Comparison of ENCODE assay signal across 36 mouse cellular contexts in the genomic region with DNA sequence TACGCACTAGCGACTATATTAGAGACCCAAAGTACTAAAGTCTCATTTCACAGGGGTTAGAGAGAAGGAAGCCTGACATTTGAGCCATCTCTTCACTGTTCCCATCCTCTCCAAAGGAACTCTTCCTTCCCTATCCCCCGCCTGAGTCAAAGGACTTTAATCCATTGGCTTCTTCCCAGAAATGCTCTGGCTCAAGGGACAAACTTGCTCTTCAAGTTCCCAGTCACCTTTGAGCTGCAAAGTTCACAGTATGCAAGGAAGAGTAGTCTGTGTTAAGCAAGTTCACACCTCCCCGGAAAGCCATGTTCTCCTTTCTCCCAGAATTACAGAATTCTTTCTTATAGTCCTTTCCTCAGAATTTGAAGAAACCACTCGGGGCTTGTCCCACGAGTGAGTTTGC. TPM values are rescaled to one million over a fixed set of nuclear protein-coding genes. Genes with fewer than 3 reads are reported as not detected.
DNase-seq lines count a peak whose midpoint lies in the region; ATAC-seq and TF ChIP-seq lines count a peak whose summit lies in the region.
"Had no signal": no experiment of that assay in that cellular context is flagged by ENCODE, and none has a peak within 500 bp of the region (broad histone marks: within the 10 kb centered on the region; RNA-seq: fewer than 3 reads in every experiment).

No protein-coding gene starts in this region.

- peaks cover 25% of the 10 kb centered on the region for H3K4me1 ChIP-seq in kidney, adult 2 months (ENCODE audit: control insufficient read depth, insufficient read depth, low read length)
- H3K4me1 ChIP-seq in midbrain, embryonic 16.5 days (ENCODE audit: control insufficient read depth, insufficient read depth, low read length) = no peaks in the 10 kb centered on the region
- H3K4me1 ChIP-seq: heart, embryonic 15.5 days; hindbrain, embryonic 12.5 days; liver, embryonic 13.5 days; midbrain, embryonic 13.5 days had no signal

- no peak for TF ChIP-seq POLR2A in kidney, adult 2 months (IDR thresholded peaks at IDR 0.05; ENCODE audit: low read depth, low read length)

- H3K27ac ChIP-seq in gastrocnemius, adult 2 months = peak overlapping the region; percentile 49; the same call in 1 of the 2 replicates
- H3K27ac ChIP-seq in kidney, adult 2 months (ENCODE audit: insufficient read depth, low read depth, low read length) = peak overlapping the region; percentile 21
- H3K27ac ChIP-seq in midbrain, embryonic 16.5 days (ENCODE audit: low read length) = no peak overlapping the region
- H3K27ac ChIP-seq: heart, embryonic 15.5 days; hindbrain, embryonic 12.5 days; hindbrain, postnatal 0 days; limb, embryonic 15.5 days; liver, embryonic 13.5 days; midbrain, embryonic 13.5 days had no signal

- 54% methylated on average over 6 of the region's 6 CpGs for WGBS in kidney, adult 2 months
- WGBS in midbrain, embryonic 16.5 days = 86% methylated on average over 6 of the region's 6 CpGs

- no peak for ATAC-seq in midbrain, embryonic 16.5 days
- ATAC-seq: activated CD4-positive, CD25-positive, alpha-beta regulatory T cell, adult 4 months; forebrain, embryonic 14.5 days; hindbrain, postnatal 0 days; lung, postnatal 0 days; midbrain, embryonic 13.5 days had no signal

- no peaks in the 10 kb centered on the region; the same call in 1 of the 2 replicates for H3K36me3 ChIP-seq in kidney, adult 2 months (ENCODE audit: control insufficient read depth, insufficient read depth, low read length)
- H3K36me3 ChIP-seq in midbrain, embryonic 16.5 days (ENCODE audit: control insufficient read depth, insufficient read depth, low read length) = no peaks in the 10 kb centered on the region
- H3K36me3 ChIP-seq: heart, embryonic 15.5 days; hindbrain, embryonic 12.5 days; liver, embryonic 13.5 days; midbrain, embryonic 13.5 days had no signal

- intact Hi-C loops in gastrocnemius, adult 2 months (cut with DNase I) = no loop called here

- H3K4me3 ChIP-seq in gastrocnemius, adult 2 months = no peak overlapping the region
- H3K4me3 ChIP-seq in kidney, adult 2 months (ENCODE audit: insufficient read depth, low read depth, low read length) = no peak overlapping the region
- no peak overlapping the region for H3K4me3 ChIP-seq in midbrain, embryonic 16.5 days (ENCODE audit: low read depth, low read length)
- H3K4me3 ChIP-seq: heart, embryonic 15.5 days; hindbrain, embryonic 12.5 days; limb, embryonic 15.5 days; liver, embryonic 13.5 days; midbrain, embryonic 13.5 days had no signal

- H3K27me3 ChIP-seq in kidney, adult 2 months (replicated peaks; ENCODE audit: control insufficient read depth, insufficient read depth, low read length) = no peaks in the 10 kb centered on the region
- H3K27me3 ChIP-seq in midbrain, embryonic 16.5 days (ENCODE audit: control insufficient read depth, insufficient read depth, low read depth, low read length) = no peaks in the 10 kb centered on the region
- H3K27me3 ChIP-seq: CH12.LX; heart, embryonic 15.5 days; hindbrain, embryonic 12.5 days; limb, embryonic 15.5 days; liver, embryonic 13.5 days; midbrain, embryonic 13.5 days had no signal

- no peak for TF ChIP-seq CTCF in gastrocnemius, adult 2 months (IDR thresholded peaks at IDR 0.05)
- no peak for TF ChIP-seq CTCF in kidney, adult 2 months (conservative IDR thresholded peaks at IDR 0.05; ENCODE audit: insufficient read depth, insufficient read length, low read depth, low read length)

- DNase-seq in gastrocnemius, adult 2 months = no peak
- no peak for DNase-seq in gastrocnemius, postnatal 10 days
- DNase-seq in kidney, adult 2 months = peak; percentile 89
- DNase-seq in kidney, adult 18-20 months = no peak
- DNase-seq in adipocyte (ENCODE audit: low spot score) = peak; percentile 14
- peak; percentile 44 to 86 for DNase-seq in kidney, postnatal 36 days
- DNase-seq: adrenal gland, adult 8-10 months; cerebellum, adult 8-10 months; cerebellum, postnatal 25 days; gastrocnemius, postnatal 36 days; layer of hippocampus, postnatal 36 days; left cerebral cortex, postnatal 4 days; liver, embryonic 13.5 days; lung, adult 18-20 months; lung, postnatal 4 days had no signal

- no peaks in the 10 kb centered on the region for H3K9me3 ChIP-seq in midbrain, embryonic 16.5 days (replicated peaks; ENCODE audit: control insufficient read depth, low read length, poor library complexity, severe bottlenecking)
- H3K9me3 ChIP-seq: heart, embryonic 15.5 days; hindbrain, embryonic 12.5 days; limb, embryonic 15.5 days; liver, embryonic 13.5 days; midbrain, embryonic 13.5 days had no signal

- H3K9ac ChIP-seq in midbrain, embryonic 16.5 days (ENCODE audit: low read depth, low read length) = no peak overlapping the region
- H3K9ac ChIP-seq: heart, embryonic 15.5 days; hindbrain, embryonic 12.5 days; limb, embryonic 15.5 days; liver, embryonic 13.5 days; midbrain, embryonic 13.5 days had no signal

- no peak overlapping the region for H3K4me2 ChIP-seq in midbrain, embryonic 16.5 days (ENCODE audit: low read length)
- H3K4me2 ChIP-seq: heart, embryonic 15.5 days; hindbrain, embryonic 12.5 days; limb, embryonic 15.5 days; liver, embryonic 13.5 days; midbrain, embryonic 13.5 days had no signal

RNA-seq across cellular contexts. Expression of a gene that starts 38.4 kb away (rescaled TPM):
- not detected for total RNA-seq in gastrocnemius, adult 2 months (2021)
- total RNA-seq in gastrocnemius, postnatal 10 days (2021) = not detected
- not detected in 2 replicates for polyA plus RNA-seq in kidney, adult 2 months (2012; rRNA removed)
- not detected in 2 replicates for polyA plus RNA-seq in midbrain, embryonic 16.5 days (2015; fragmentation: Nextera tagmentation; extraction: Ambion mirVana)
- total RNA-seq: CH12.LX; ES-E14; gastrocnemius, postnatal 36 days; heart, postnatal 25 days; hindbrain, postnatal 0 days; layer of hippocampus, postnatal 36 days; left cerebral cortex, postnatal 4 days; megakaryocyte-erythroid progenitor cell, adult 5-6 weeks; monocyte, adult 5-6 weeks had no signal
- polyA plus RNA-seq: activated CD4-positive, CD25-positive, alpha-beta regulatory T cell, adult 4 months; C2C12; embryonic facial prominence, embryonic 11.5 days; forebrain, embryonic 14.5 days; heart, embryonic 15.5 days; hindbrain, embryonic 12.5 days; hindbrain, postnatal 0 days; large intestine, adult 2 months; limb, embryonic 15.5 days; lung, postnatal 0 days; midbrain, embryonic 13.5 days; neural tube, embryonic 14.5 days; stomach, embryonic 14.5 days; testis, adult 2 months; thymus, postnatal 0 days had no signal

Comparison
In these comparisons a context has a peak if more than half of its experiments do, and no peak if none do; other contexts are left out.
1. DNase-seq: peak in kidney, adult 2 months (single experiment), adipocyte (single experiment) and kidney, postnatal 36 days (2 of 2); none in gastrocnemius, adult 2 months (single experiment), gastrocnemius, postnatal 10 days (single experiment) and kidney, adult 18-20 months (single experiment).